Mouse (Mus musculus) erythroblast, embryonic 14.5 days (primary cell): ENCODE data around the gene Nckap5.

Experiments
- GATA1 ChIP-seq: IDR thresholded peaks from 2 replicates; pipeline ENCODE4 v1.6.1; 2012; ENCODE audit warnings: low read length, inconsistent platforms, mixed read lengths
- TAL1 ChIP-seq: IDR thresholded peaks from 3 replicates; pipeline ENCODE4 v1.6.1; 2012; ENCODE audit warnings: low read length, inconsistent platforms, mixed read lengths

DNA sequence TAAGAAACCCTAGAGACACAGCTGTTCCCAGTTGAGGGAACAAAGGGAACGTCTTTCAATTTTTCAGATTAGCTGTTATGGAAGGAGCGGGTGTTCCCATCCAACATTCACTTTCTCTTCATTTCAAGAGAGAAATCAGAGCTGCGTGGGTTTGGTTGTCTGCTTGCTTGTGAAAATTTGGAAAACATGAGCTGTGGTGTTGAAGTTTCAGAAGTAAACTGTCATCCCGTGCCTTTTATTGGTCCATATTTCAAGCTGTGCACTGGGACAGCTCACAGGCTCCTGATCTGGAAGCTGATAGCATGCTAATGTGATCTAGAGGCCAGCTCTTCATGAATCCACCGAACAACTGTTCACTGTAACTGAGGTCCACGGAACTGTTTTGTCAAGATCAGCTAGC lies 881.5 kb downstream of the Nckap5 start:
- TF ChIP-seq GATA1 (no peak), TAL1 (no peak)
